Mouse (Mus musculus) liver, embryonic 11.5 days (tissue): ENCODE data around the gene Krt17. TPM values are rescaled to one million over a fixed set of nuclear protein-coding genes. Genes with fewer than 3 reads are reported as not detected.
"Not testable (repeated sequence)": the region's sequence is repeated elsewhere in the genome, so short reads cannot be mapped to it uniquely, and the experiment has no call there.

Experiments used
- ATAC-seq: fragments of 200-750 bp; cut with Nextera tagmentation; replicated peaks from 2 replicates; pipeline ENCODE4 v1.8.0; 2017; ENCODE audit warnings: moderate number of reproducible peaks, mild to moderate bottlenecking, moderate TSS enrichment, moderate library complexity; ENCODE audit not compliant: low FRiP score
- DNase-seq: peaks from one replicate; pipeline ENCODE4 v3.0.0-alpha.2; 2017; ENCODE audit warnings: low spot score
- H3K27ac ChIP-seq: fragments of 300-500 bp; sonication (generic); 2 replicates; pipeline ENCODE4 v1.5.1; 2014; ENCODE audit warnings: mild to moderate bottlenecking, low read depth, low read length, control low read depth
- H3K27me3 ChIP-seq: fragments of 300-500 bp; sonication (generic); replicated peaks from 2 replicates; pipeline ENCODE4 v1.6.1; 2014; ENCODE audit warnings: low read length, mixed read lengths; ENCODE audit not compliant: control insufficient read depth, insufficient read depth
- H3K36me3 ChIP-seq: fragments of 300-500 bp; sonication (generic); 2 replicates; pipeline ENCODE4 v1.6.1; 2014; ENCODE audit warnings: mild to moderate bottlenecking, low read length, moderate library complexity, mixed read lengths; ENCODE audit not compliant: control insufficient read depth, insufficient read depth
- H3K4me1 ChIP-seq: fragments of 300-500 bp; sonication (generic); replicated peaks from 2 replicates; pipeline ENCODE4 v1.6.1; 2014; ENCODE audit warnings: low read length, mixed read lengths; ENCODE audit not compliant: control insufficient read depth, insufficient read depth
- H3K4me2 ChIP-seq: fragments of 300-500 bp; sonication (generic); 2 replicates; pipeline ENCODE4 v1.6.1; 2014; ENCODE audit warnings: mild to moderate bottlenecking, control low read depth, moderate library complexity
- H3K4me3 ChIP-seq: fragments of 300-500 bp; sonication (generic); 2 replicates; pipeline ENCODE4 v1.5.1; 2014; ENCODE audit warnings: low read depth, low read length, control low read depth
- H3K9ac ChIP-seq: fragments of 300-500 bp; sonication (generic); 2 replicates; pipeline ENCODE4 v1.6.1; 2014; ENCODE audit warnings: low read depth, low read length, control low read depth
- H3K9me3 ChIP-seq: fragments of 300-500 bp; sonication (generic); 2 replicates; pipeline ENCODE4 v1.6.1; 2016; ENCODE audit warnings: low read length, inconsistent platforms, mixed read lengths; ENCODE audit not compliant: control insufficient read depth
- WGBS: fragments of 180-500 bp; shearing (Covaris S2); extraction: QIAGEN DNeasy Blood & Tissue Kit; methylation state at CpG from one replicate; pipeline ENCODE4 v1.1.7; 2014; 5-methylcytosine and 5-hydroxymethylcytosine counted together
- polyA plus RNA-seq: library from polyadenylated mRNA; unstranded; fragments of >200 nt; fragmentation: Nextera tagmentation; extraction: Ambion mirVana; gene quantifications from 2 replicates; pipeline ENCODE4 v1.2.1, GENCODE M21; 2014

The Krt17 gene
- polyA plus RNA-seq, result 0.32 and 0.42 TPM in 2 replicates

DNA sequence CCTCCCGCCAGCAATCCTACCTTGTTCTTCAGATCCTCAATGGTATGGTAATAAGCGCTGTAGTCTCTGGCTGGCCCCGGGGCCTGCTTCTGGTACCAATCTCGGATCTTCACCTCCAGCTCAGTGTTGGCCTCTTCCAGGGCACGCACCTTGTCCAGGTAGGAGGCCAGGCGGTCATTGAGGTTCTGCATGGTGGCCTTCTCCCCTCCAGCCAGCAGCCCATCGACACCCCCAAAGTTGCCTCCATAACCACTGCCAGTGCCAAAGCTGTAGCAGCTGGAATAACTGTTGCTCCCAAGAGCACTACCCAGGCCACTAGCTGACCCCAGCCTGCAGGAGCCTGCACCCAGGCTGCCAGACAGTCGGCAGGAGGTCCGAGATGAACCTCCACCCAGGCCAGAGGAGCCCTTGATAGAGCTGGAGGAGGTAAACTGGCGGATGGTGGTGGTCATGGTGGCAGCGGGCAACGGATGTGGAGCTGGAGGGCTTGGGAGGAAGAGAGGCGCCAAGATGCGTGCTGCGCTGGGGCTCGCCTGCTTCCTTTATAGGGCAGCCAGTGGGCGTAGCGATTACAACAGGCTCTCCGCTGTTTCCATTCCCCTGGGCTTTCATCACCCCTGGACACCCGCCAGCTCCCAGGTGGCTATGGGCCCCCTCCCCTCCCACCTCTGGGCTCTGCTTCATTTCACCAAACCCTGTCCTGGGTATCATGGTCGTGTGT lies at the start of gene Krt17:
Krt17 (minus strand) TSS at position 516 of the 721 bp plus-strand sequence.
- Histone ChIP-seq H3K27ac (no peak within 1 kb of the TSS), H3K9me3 (no peaks in the 10 kb centered on the region), H3K36me3 (no peaks in the 10 kb centered on the region), H3K4me1 (no peaks in the 10 kb centered on the region), H3K27me3 (no peaks in the 10 kb centered on the region), H3K9ac (no peak within 1 kb of the TSS), H3K4me3 (no peak within 1 kb of the TSS), H3K4me2 (no peak within 1 kb of the TSS)
- no peak for DNase-seq
- no peak for ATAC-seq
- WGBS, result 74% methylated on average over 21 of the region's 21 CpGs

DNA sequence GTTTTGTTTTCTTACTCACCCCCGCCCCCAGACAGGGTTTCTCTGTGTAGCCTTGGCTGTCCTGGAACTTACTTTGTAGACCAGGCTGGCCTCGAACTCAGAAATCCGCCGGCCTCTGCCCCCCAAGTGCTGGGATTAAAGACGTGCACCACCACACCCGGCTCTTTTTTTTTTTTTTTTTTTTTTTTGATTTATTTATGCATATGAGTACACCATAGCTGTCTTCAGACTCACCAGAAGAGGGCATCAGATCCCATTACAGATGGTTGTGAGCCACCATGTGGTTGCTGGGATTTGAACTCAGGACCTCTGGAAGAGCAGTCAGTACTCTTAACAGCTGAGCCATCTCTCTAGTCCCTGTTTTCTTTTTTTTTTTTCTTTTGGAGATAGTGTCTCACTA lies 47.8 kb upstream of the Krt17 start:
- not testable (repeated sequence) for H3K9me3 ChIP-seq, H3K27me3 ChIP-seq, H3K36me3 ChIP-seq, H3K27ac ChIP-seq, DNase-seq, H3K4me3 ChIP-seq, ATAC-seq, H3K9ac ChIP-seq, H3K4me1 ChIP-seq, H3K4me2 ChIP-seq
- WGBS, result 78% methylated on average over 6 of the region's 6 CpGs

DNA sequence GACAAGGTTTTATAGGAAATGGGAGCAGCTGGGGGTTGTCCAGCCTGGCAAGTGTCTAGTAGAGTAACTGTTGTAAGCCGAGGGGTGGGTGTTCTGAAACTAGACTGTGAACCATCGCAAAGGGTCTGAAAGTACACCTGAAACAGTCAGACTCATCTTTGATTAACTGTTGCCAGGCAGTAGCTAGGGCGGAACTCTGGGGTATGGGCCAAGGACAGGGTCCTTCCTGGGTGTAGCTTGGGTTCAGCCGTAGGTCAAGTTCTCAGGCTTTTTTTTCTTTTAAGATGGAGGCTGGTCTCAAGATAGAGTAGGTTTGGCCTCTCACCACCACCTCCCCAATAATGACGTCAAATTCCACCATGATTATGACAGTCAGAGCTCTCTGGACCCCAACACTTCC lies 47.1 kb upstream of the Krt17 start:
- Histone ChIP-seq H3K4me1 (no peaks in the 10 kb centered on the region), H3K4me2 (no peak overlapping the region), H3K4me3 (no peak overlapping the region), H3K9ac (no peak overlapping the region), H3K36me3 (no peaks in the 10 kb centered on the region), H3K27ac (no peak overlapping the region), H3K9me3 (no peaks in the 10 kb centered on the region), H3K27me3 (no peaks in the 10 kb centered on the region)
- no peak for DNase-seq
- 83% methylated on average over 5 of the region's 5 CpGs for WGBS
- ATAC-seq, result no peak

DNA sequence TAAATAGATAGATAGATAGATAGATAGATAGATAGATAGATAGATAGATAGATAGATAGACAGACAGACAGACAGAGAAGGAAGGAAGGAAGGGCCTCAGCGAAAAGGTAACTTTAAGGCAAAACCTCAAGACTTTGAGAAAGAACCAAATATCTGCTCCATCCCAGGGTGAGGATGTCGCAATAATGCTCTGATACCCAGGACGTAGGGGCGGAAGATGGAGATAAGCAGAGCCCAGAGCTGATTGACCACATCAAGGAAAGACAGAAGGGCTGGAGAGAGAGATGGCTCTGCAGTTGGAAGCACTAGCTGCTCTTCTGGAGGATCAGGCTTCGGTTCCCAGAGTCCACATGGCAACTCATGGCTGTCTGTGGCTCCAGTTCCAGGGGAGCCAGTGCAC lies 40.5 kb upstream of the Krt17 start:
- H3K4me1 ChIP-seq, result no peaks in the 10 kb centered on the region
- H3K4me3 ChIP-seq, result no peak overlapping the region
- no peak for ATAC-seq
- no peak overlapping the region for H3K9ac ChIP-seq
- DNase-seq, result no peak
- no peaks in the 10 kb centered on the region for H3K27me3 ChIP-seq
- no peak overlapping the region for H3K4me2 ChIP-seq
- 46% methylated on average over 5 of the region's 5 CpGs for WGBS
- H3K9me3 ChIP-seq, result no peaks in the 10 kb centered on the region
- no peak overlapping the region for H3K27ac ChIP-seq
- H3K36me3 ChIP-seq, result no peaks in the 10 kb centered on the region

DNA sequence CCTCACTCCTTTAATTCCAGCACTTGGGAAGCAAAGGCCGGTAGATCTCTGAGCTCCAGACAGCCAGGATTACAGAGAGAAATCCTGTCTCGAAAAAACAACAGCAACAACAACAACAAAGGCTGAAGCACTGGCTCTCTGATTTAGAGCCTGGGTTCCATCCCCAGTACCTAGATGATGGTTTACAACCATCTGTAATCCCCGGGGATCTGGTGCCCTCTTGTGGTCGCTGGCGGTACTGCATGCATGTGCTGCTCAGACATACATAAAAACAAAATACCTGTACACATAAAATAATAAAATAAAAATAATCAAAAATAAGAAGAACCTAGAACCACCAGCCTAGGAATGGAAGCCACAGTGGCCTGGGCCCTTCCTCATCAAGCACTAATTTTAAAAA lies 39.5 kb upstream of the Krt17 start:
- DNase-seq, result peak; percentile 74
- 5% methylated on average over 5 of the region's 5 CpGs for WGBS
- no peak overlapping the region for H3K9ac ChIP-seq
- H3K4me2 ChIP-seq, result no peak overlapping the region
- no peaks in the 10 kb centered on the region for H3K27me3 ChIP-seq
- no peaks in the 10 kb centered on the region for H3K4me1 ChIP-seq
- H3K36me3 ChIP-seq, result no peaks in the 10 kb centered on the region
- H3K27ac ChIP-seq, result no peak overlapping the region
- no peaks in the 10 kb centered on the region for H3K9me3 ChIP-seq
- no peak for ATAC-seq
- no peak overlapping the region for H3K4me3 ChIP-seq

DNA sequence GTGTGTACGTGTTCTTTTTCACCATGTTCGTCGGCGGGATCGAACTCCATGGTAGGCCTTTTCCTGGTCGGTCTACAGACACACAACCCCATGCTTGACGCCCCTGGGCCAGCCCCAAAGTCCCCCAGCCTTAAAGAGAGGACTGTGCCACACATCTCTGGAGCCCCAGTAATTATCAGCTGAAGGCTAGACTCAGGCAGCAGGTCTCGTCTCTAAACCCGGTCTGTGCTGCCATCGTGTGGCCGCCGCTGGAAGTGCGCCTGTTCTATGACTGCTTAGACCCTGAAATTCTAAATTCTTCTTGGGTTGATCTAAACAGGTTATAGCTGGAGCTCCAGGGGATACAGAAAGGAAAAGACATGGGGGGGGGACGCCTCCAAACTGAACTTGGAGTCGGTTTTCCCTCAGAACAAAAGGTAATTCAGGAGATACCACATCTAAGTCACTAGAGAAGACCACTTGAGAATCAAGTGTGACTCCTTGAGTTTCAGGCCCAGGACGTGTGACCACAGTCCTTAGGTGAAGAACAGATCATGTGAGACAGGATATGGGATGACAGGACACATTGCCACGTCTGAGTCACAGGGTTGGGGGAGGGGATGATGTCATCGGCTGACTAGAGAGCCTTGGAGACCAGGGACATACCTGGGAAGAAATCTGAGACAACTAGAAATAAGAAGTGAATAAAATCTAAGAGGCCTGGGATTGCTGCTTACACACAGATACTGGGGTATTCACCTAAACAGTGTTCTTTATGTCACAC lies 37.6 kb upstream of the Krt17 start:
- peak; percentile 87 for DNase-seq
- Histone ChIP-seq H3K27ac (no peak overlapping the region), H3K27me3 (no peaks in the 10 kb centered on the region), H3K4me3 (no peak overlapping the region), H3K9me3 (no peaks in the 10 kb centered on the region), H3K36me3 (no peaks in the 10 kb centered on the region), H3K4me1 (no peaks in the 10 kb centered on the region), H3K9ac (no peak overlapping the region), H3K4me2 (peak overlapping the region; percentile 57)
- 15% methylated on average over 18 of the region's 18 CpGs for WGBS
- ATAC-seq, result peak; percentile 63

DNA sequence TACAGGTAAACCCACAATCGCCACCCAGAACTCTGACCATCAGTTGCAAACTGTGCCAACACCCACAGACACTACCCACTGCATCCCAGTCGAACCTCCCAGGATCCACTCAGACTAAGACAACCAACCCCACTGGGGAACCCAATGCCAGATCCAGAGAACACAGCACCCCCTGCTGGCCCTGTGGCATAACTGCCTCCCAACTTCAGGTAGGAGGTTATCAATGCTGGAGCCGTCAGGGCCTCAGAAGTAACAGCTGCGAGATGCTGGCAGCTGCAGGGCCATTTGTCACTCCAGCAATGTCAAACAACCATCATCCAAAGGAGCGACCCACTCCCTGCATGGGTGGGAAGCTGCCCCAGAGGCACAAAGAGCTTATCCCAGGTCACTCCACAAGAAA lies 37.0 kb upstream of the Krt17 start:
- Histone ChIP-seq H3K4me1 (no peaks in the 10 kb centered on the region), H3K27me3 (no peaks in the 10 kb centered on the region), H3K9ac (no peak overlapping the region), H3K4me2 (peak overlapping the region; percentile 57), H3K9me3 (no peaks in the 10 kb centered on the region), H3K4me3 (no peak overlapping the region), H3K27ac (no peak overlapping the region), H3K36me3 (no peaks in the 10 kb centered on the region)
- no peak; the same call in 1 of the 2 replicates for ATAC-seq
- no peak for DNase-seq
- WGBS, result 29% methylated on average over 5 of the region's 5 CpGs

DNA sequence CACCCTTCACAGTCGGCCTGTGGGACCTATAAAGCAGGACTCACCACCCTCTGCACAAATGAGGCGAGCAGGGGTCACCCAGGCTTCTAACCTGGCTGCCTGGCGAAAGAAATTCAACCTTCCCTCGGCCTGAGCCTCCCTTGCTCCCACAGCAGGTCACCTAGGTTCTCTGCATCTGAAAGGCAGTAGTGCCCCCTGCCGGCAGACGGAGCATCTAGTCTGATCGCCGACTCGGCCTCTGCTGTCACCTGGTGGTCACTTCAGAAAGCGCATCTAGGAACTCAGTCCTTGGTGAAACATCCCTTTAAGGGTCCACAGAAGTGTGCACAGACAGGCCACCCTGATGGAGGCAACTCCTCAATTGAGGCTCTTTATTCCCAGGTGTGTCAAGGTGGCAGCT lies 34.5 kb upstream of the Krt17 start:
- Histone ChIP-seq H3K4me3 (no peak overlapping the region), H3K9me3 (no peaks in the 10 kb centered on the region), H3K27ac (no peak overlapping the region), H3K4me1 (peaks cover 10% of the 10 kb centered on the region), H3K36me3 (no peaks in the 10 kb centered on the region), H3K9ac (no peak overlapping the region), H3K4me2 (no peak overlapping the region), H3K27me3 (no peaks in the 10 kb centered on the region)
- DNase-seq, result peak; percentile 84
- WGBS, result 5% methylated on average over 10 of the region's 10 CpGs
- 0 out of 2 replicates have a peak, but pooled peaks have one; percentile 46 for ATAC-seq

DNA sequence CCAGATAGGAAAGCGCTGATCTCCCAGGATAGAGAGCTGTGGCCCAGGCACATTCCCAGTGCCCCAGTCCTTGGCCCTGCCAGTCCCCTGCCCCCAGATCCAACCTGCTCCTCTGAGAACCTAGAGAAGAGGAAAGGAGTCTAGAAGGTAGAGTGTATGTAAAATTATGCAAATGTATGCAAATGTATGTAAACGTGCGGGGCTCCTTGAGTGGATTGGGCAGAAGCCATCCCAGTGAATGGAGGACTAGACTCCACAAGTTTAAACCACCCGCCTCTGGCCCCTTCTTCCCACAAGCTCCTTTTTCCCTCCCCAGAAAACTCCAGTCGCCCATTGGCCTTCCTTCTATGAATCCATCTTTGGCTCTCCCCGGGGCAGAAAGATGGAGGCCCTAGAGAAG lies 32.1 kb upstream of the Krt17 start:
- peaks cover 16% of the 10 kb centered on the region for H3K4me1 ChIP-seq
- no peak overlapping the region for H3K4me2 ChIP-seq
- no peaks in the 10 kb centered on the region for H3K9me3 ChIP-seq
- WGBS, result 53% methylated on average over 6 of the region's 6 CpGs
- H3K9ac ChIP-seq, result no peak overlapping the region
- H3K4me3 ChIP-seq, result no peak overlapping the region
- DNase-seq (no peak), ATAC-seq (no peak)
- H3K27me3 ChIP-seq, result no peaks in the 10 kb centered on the region
- H3K36me3 ChIP-seq, result no peaks in the 10 kb centered on the region
- H3K27ac ChIP-seq, result no peak overlapping the region
